ENCODE assay signal across 15 mouse cellular contexts in genomic region chr12:70044353-70044752, GRCm38 (mm10).
"Had no signal": no experiment of that assay in that cellular context is flagged by ENCODE, and none has a peak within 500 bp of the region (broad histone marks: within the 10 kb centered on the region; RNA-seq: fewer than 3 reads in every experiment).

No protein-coding gene starts in this region.

- H3K4me2 ChIP-seq: liver, embryonic 13.5 days; lung, embryonic 14.5 days; midbrain, embryonic 12.5 days; midbrain, embryonic 15.5 days; neural tube, embryonic 12.5 days; neural tube, embryonic 15.5 days; stomach, embryonic 15.5 days had no signal

- H3K9me3 ChIP-seq: liver, embryonic 13.5 days; midbrain, embryonic 12.5 days; midbrain, embryonic 15.5 days; neural tube, embryonic 12.5 days; neural tube, embryonic 15.5 days; stomach, embryonic 15.5 days had no signal

- ATAC-seq: midbrain, embryonic 15.5 days had no signal

- H3K27ac ChIP-seq: kidney, postnatal 0 days; liver, embryonic 13.5 days; macrophage; midbrain, embryonic 12.5 days; midbrain, embryonic 15.5 days; neural tube, embryonic 12.5 days; neural tube, embryonic 15.5 days; stomach, embryonic 15.5 days had no signal

- H3K9ac ChIP-seq: liver, embryonic 13.5 days; lung, embryonic 14.5 days; midbrain, embryonic 12.5 days; midbrain, embryonic 15.5 days; neural tube, embryonic 12.5 days; neural tube, embryonic 15.5 days; stomach, embryonic 15.5 days had no signal

- H3K27me3 ChIP-seq: liver, embryonic 13.5 days; midbrain, embryonic 12.5 days; midbrain, embryonic 15.5 days; neural tube, embryonic 12.5 days; neural tube, embryonic 15.5 days; stomach, embryonic 15.5 days had no signal

- H3K4me1 ChIP-seq: midbrain, embryonic 12.5 days; midbrain, embryonic 15.5 days; neural tube, embryonic 12.5 days; neural tube, embryonic 15.5 days; stomach, embryonic 15.5 days had no signal

- DNase-seq: kidney, adult 2 months; kidney, postnatal 25 days; liver, embryonic 13.5 days; lung, embryonic 14.5 days; lung, postnatal 14 days; retina, postnatal 1 day; spleen, adult 18-20 months; thymus, postnatal 25 days had no signal

- H3K4me3 ChIP-seq: liver, embryonic 13.5 days; midbrain, embryonic 12.5 days; midbrain, embryonic 15.5 days; neural tube, embryonic 12.5 days; neural tube, embryonic 15.5 days; stomach, embryonic 15.5 days had no signal
